Mouse (Mus musculus) liver, adult 2 months (tissue): ENCODE measurements around the gene Eif2ak3. TPM values are rescaled to one million over a fixed set of nuclear protein-coding genes. Genes with fewer than 3 reads are reported as not detected.

Source experiments
- DNase-seq: peaks from one replicate; pipeline ENCODE4 v3.0.0-alpha.2; 2011; ENCODE audit warnings: low read depth, low spot score; ENCODE audit errors: extremely low read depth
- H3K27ac ChIP-seq: fragments of 200-500 bp; replicated peaks from 2 replicates; pipeline ENCODE4 v1.5.1; 2012; ENCODE audit warnings: low read depth, mild to moderate bottlenecking, control low read depth, inconsistent platforms, low read length; ENCODE audit not compliant: insufficient read depth
- H3K27me3 ChIP-seq: fragments of 200-500 bp; 2 replicates; pipeline ENCODE4 v1.6.1; 2012; ENCODE audit warnings: mild to moderate bottlenecking, moderate library complexity, low read length, inconsistent platforms; ENCODE audit not compliant: control insufficient read depth, insufficient read depth
- H3K36me3 ChIP-seq: fragments of 200-500 bp; 2 replicates; pipeline ENCODE4 v1.6.1; 2012; ENCODE audit warnings: low read length, inconsistent platforms; ENCODE audit not compliant: control insufficient read depth, insufficient read depth
- H3K4me1 ChIP-seq: fragments of 200-500 bp; 2 replicates; pipeline ENCODE4 v1.6.1; 2011; ENCODE audit warnings: low read length; ENCODE audit not compliant: control insufficient read depth, insufficient read depth
- H3K4me3 ChIP-seq: fragments of 200-500 bp; 2 replicates; pipeline ENCODE4 v1.5.1; 2011; ENCODE audit warnings: low read depth, mild to moderate bottlenecking, control low read depth, low read length, moderate library complexity; ENCODE audit not compliant: insufficient read depth
- H3K79me2 ChIP-seq: fragments of 200-500 bp; 2 replicates; pipeline ENCODE4 v1.6.1; 2012; ENCODE audit warnings: inconsistent platforms, mild to moderate bottlenecking, low read length, moderate library complexity; ENCODE audit not compliant: control insufficient read depth, insufficient read depth
- H3K9ac ChIP-seq: fragments of 200-500 bp; 2 replicates; pipeline ENCODE4 v1.6.1; 2012; ENCODE audit warnings: low read depth, mild to moderate bottlenecking, control low read depth, inconsistent platforms, low read length
- CTCF ChIP-seq: fragments of 200-500 bp; IDR thresholded peaks from 2 replicates; pipeline ENCODE4 v1.5.1; 2011; ENCODE audit warnings: low read depth, low read length, control low read depth
- POLR2A ChIP-seq: fragments of 200-500 bp; IDR thresholded peaks from 2 replicates; pipeline ENCODE4 v1.6.1; 2011; ENCODE audit warnings: low read length, control low read depth; ENCODE audit not compliant: insufficient read depth; ENCODE audit errors: extremely low read depth
- WGBS: fragments of 180-500 bp; shearing (Covaris S2); methylation state at CpG from one replicate; pipeline ENCODE4 v1.1.7; 2018; 5-methylcytosine and 5-hydroxymethylcytosine counted together
- polyA plus RNA-seq: library from polyadenylated mRNA; depleted of rRNA; stranded (reverse); fragments of >200 nt; gene quantifications from 2 replicates; pipeline ENCODE4 v1.2.3, GENCODE M21; 2012
- total RNA-seq: library from RNA; depleted of rRNA; stranded (reverse); fragments of >200 nt; gene quantifications from 2 replicates; pipeline ENCODE4 v1.2.3, GENCODE M21; 2014

Gene Eif2ak3
- total and polyA plus RNA-seq, 2 experiments = 7.1 to 7.9 TPM

DNA sequence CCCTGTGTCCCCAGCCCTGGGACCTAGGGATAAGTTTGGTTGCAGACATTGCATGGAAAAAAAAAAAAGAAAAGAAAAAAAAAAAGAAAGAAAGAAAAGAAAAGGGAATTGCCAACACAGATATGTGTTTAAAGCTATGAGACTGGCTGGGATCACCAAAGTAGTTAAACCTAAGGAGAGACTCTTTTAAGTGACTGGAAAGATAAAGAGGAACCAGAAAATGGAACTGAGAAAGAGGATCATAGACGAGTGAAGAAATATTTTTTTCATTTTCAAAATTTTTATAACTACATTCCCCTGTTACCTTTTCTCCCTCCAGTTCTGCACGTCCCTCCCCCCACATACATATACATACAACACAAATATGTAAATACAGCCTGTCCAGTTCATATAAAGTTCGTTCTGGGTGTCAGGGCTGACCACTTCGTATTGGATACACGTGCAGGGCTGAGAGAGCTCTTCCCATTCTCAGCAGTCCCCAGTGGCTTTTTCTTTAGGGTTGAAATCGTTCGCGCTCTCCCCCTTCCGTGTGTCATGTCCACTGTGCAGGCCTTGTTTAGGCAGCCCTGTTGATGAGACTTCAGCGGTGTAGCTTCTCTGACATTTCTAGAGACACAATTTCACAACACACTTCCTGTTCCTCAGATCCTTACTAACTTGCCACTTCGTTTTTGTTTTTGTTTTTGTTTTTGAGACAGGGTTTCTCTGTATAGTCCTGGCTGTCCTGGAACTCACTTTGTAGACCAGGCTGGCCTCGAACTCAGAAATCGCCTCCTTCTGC, 11.4 kb downstream of the Eif2ak3 start:
- peaks cover 14% of the 10 kb centered on the region for H3K4me1 ChIP-seq
- H3K4me3 ChIP-seq = no peak overlapping the region
- peaks cover 14% of the 10 kb centered on the region; the same call in 1 of the 2 replicates for H3K36me3 ChIP-seq
- H3K27me3 ChIP-seq = no peaks in the 10 kb centered on the region
- DNase-seq = no peak
- peaks cover 52% of the 10 kb centered on the region for H3K79me2 ChIP-seq
- WGBS = 85% methylated on average over 13 of the region's 13 CpGs
- H3K27ac ChIP-seq = 0 out of 2 replicates have a peak overlapping the region, but pooled peaks have one; percentile 18
- no peak overlapping the region for H3K9ac ChIP-seq
- TF ChIP-seq POLR2A = no peak
- no peak for TF ChIP-seq CTCF

DNA sequence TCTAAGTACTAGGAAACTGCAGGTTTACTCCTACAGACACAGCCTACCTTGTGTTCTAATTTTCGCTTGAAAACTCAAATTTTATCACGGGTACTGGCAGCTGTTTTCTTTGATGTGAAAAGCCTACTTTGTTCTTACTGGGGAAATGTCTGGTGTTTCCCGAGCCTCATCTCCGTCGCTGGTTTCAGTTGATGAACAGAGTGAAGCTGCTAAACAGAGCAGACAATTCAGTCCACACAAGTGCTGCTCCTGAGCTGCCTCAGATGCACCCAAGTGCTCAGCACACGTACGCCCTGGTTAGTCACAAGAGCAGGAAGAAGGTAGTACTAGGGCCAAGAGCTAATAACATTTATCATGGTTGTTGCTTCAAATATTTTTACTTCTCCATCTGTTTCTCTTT, 18.4 kb downstream of the Eif2ak3 start:
- H3K79me2 ChIP-seq = peaks cover 30% of the 10 kb centered on the region
- peaks cover 10% of the 10 kb centered on the region; the same call in 1 of the 2 replicates for H3K4me1 ChIP-seq
- H3K9ac ChIP-seq = no peak overlapping the region
- H3K27ac ChIP-seq = no peak overlapping the region
- WGBS = 91% methylated on average over 7 of the region's 7 CpGs
- no peaks in the 10 kb centered on the region for H3K27me3 ChIP-seq
- peaks cover 16% of the 10 kb centered on the region; the same call in 1 of the 2 replicates for H3K36me3 ChIP-seq
- TF ChIP-seq POLR2A (no peak), CTCF (no peak)
- no peak for DNase-seq
- no peak overlapping the region for H3K4me3 ChIP-seq

DNA sequence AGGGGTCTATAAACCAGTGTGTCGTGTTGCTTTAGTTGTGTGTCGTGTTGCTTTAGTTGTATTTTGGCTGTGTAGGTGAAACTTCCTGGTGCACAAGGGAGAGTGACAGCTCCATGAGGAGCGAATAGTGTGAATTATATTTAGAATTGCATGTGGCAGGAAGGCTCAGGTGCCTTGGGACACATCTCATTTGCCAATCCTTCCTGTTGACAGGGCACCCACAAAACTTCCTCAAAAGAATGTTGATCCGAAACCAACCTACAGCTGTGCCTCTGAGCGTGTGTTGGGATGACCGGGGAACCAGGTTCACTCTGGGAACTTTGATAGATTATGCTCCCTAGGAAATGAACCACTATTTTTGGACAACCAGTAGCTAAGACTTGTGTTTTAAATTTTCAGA, 20.0 kb downstream of the Eif2ak3 start:
- no peaks in the 10 kb centered on the region for H3K27me3 ChIP-seq
- no peak overlapping the region for H3K27ac ChIP-seq
- H3K4me1 ChIP-seq = peaks cover 10% of the 10 kb centered on the region; the same call in 1 of the 2 replicates
- peaks cover 9% of the 10 kb centered on the region; the same call in 1 of the 2 replicates for H3K36me3 ChIP-seq
- H3K79me2 ChIP-seq = peaks cover 21% of the 10 kb centered on the region
- no peak overlapping the region for H3K4me3 ChIP-seq
- TF ChIP-seq POLR2A (no peak), CTCF (no peak)
- H3K9ac ChIP-seq = no peak overlapping the region
- WGBS = 90% methylated on average over 6 of the region's 6 CpGs
- DNase-seq = no peak

DNA sequence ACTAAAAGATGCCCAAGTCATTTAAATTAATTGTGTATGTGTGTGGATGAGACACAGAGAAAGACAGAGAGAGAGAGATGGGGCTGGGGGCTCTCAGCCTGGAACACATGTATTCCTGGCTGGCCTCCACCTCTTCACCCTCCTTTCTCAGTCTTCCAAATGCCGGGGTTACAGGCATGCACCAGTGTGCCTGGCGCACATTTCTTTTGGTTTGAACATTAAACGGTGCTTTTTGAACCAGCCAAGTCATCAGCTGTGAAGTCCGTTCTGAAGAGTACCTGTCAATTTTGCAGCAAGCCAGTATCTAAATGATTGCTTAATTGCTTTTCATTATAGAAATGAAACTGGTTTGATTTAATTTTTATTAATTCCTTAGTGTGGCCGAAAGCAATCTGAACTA, 22.4 kb downstream of the Eif2ak3 start:
- H3K4me1 ChIP-seq = peaks cover 17% of the 10 kb centered on the region
- TF ChIP-seq POLR2A (no peak), CTCF (no peak)
- peak; percentile 73 for DNase-seq
- WGBS = 30% methylated on average over 5 of the region's 5 CpGs
- no peak overlapping the region for H3K9ac ChIP-seq
- H3K27me3 ChIP-seq = no peaks in the 10 kb centered on the region
- no peak overlapping the region for H3K4me3 ChIP-seq
- H3K79me2 ChIP-seq = peaks cover 18% of the 10 kb centered on the region
- H3K27ac ChIP-seq = no peak overlapping the region
- H3K36me3 ChIP-seq = peaks cover 3% of the 10 kb centered on the region; the same call in 1 of the 2 replicates

DNA sequence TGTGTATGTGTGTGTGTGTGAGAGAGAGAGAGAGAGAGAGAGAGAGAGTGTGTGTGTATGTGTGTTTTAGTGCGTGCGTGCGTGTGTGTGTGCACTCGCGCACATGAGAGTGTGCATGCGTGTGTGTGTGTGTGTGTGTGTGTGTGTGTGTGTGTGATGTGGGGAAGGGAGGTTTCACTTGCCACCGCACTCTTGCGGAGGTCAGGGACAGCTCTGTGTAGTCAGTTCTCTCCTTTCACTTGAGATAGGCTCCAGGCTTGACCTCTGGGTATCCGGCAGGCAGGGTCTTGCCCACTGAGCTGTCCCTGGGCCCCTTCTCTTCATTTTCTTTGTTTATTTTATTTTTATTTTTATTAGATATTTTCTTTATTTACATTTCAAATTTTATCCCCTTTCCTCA, 23.0 kb downstream of the Eif2ak3 start:
- 95% methylated on average over 9 of the region's 9 CpGs for WGBS
- H3K36me3 ChIP-seq = peaks cover 3% of the 10 kb centered on the region; the same call in 1 of the 2 replicates
- no peak overlapping the region for H3K9ac ChIP-seq
- TF ChIP-seq POLR2A (no peak), CTCF (no peak)
- no peaks in the 10 kb centered on the region for H3K27me3 ChIP-seq
- H3K4me1 ChIP-seq = peaks cover 21% of the 10 kb centered on the region
- H3K79me2 ChIP-seq = peaks cover 14% of the 10 kb centered on the region
- no peak overlapping the region for H3K4me3 ChIP-seq
- DNase-seq = no peak
- no peak overlapping the region for H3K27ac ChIP-seq

DNA sequence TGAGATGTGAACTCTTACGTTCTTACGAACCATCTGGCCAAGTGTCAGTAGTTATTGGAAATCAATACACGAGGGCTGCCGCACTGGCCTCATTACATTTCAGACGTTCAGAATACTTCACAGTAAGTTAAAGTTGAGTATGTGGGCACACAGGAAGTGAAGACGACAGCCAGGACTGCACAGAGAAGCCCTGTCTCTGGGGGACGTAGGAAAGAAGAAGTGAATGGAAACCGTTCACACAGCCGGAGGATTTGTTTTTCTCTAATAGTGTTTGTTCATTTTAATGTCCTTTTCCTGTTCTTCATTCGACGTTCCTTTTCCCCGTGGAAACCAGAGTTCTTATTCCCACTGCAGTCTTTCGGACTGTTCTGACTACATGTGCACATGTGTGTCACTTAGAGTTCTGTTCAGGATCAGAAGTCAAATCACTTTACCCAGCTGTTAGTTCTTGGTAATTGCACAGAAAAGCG, 27.2 kb downstream of the Eif2ak3 start:
- peaks cover 22% of the 10 kb centered on the region for H3K79me2 ChIP-seq
- peak overlapping the region; percentile 35 for H3K27ac ChIP-seq
- H3K36me3 ChIP-seq = no peaks in the 10 kb centered on the region
- H3K4me3 ChIP-seq = no peak overlapping the region
- peak; percentile 72 for DNase-seq
- WGBS = 18% methylated on average over 14 of the region's 14 CpGs
- no peaks in the 10 kb centered on the region for H3K27me3 ChIP-seq
- peaks cover 37% of the 10 kb centered on the region for H3K4me1 ChIP-seq
- peak overlapping the region; percentile 21; the same call in 1 of the 2 replicates for H3K9ac ChIP-seq
- TF ChIP-seq POLR2A (no peak), CTCF (no peak)
